Mouse (Mus musculus) midbrain, postnatal 0 days (tissue): ENCODE measurements at regions not wholly inside any gene's neighbourhood (a gene's known extent, or its start where the extent isn't known, plus 50 kb on each side); places are given as distances from the start of the nearest gene placed in this dataset.

Experiments
- ATAC-seq: fragments of 200-750 bp; cut with Nextera tagmentation; 2 replicates; pipeline ENCODE4 v1.8.0; 2017; ENCODE audit warnings: moderate number of reproducible peaks, mild to moderate bottlenecking, moderate TSS enrichment, moderate library complexity; ENCODE audit not compliant: low FRiP score
- DNase-seq: peaks from one replicate; pipeline ENCODE4 v3.0.0-alpha.2; 2015; ENCODE audit warnings: low spot score
- H3K27ac ChIP-seq: fragments of 300-500 bp; sonication (generic); 2 replicates; pipeline ENCODE4 v1.5.1; 2014; ENCODE audit warnings: low read depth, mild to moderate bottlenecking, low read length, mixed read lengths
- H3K27me3 ChIP-seq: fragments of 300-500 bp; sonication (generic); 2 replicates; pipeline ENCODE4 v1.6.1; 2014; ENCODE audit warnings: low read length, control low read depth, mixed read lengths; ENCODE audit not compliant: insufficient read depth
- H3K36me3 ChIP-seq: fragments of 300-500 bp; sonication (generic); 2 replicates; pipeline ENCODE4 v1.6.1; 2014; ENCODE audit warnings: low read length, control low read depth, mixed read lengths; ENCODE audit not compliant: insufficient read depth
- H3K4me1 ChIP-seq: fragments of 300-500 bp; sonication (generic); 2 replicates; pipeline ENCODE4 v1.6.1; 2014; ENCODE audit warnings: mild to moderate bottlenecking, control low read depth, antibody characterized with exemption, low read length, mixed read lengths; ENCODE audit not compliant: insufficient read depth
- H3K4me2 ChIP-seq: fragments of 300-500 bp; sonication (generic); 2 replicates; pipeline ENCODE4 v1.6.1; 2014; ENCODE audit warnings: low read depth, mild to moderate bottlenecking, low read length, mixed read lengths; ENCODE audit not compliant: poor library complexity, severe bottlenecking
- H3K4me3 ChIP-seq: fragments of 300-500 bp; sonication (generic); 2 replicates; pipeline ENCODE4 v1.5.1; 2014; ENCODE audit warnings: low read depth, mild to moderate bottlenecking, low read length, moderate library complexity
- H3K9ac ChIP-seq: fragments of 300-500 bp; sonication (generic); replicated peaks from 2 replicates; pipeline ENCODE4 v1.6.1; 2014; ENCODE audit warnings: mild to moderate bottlenecking, low read length, moderate library complexity, mixed read lengths; ENCODE audit not compliant: poor library complexity, severe bottlenecking
- H3K9me3 ChIP-seq: fragments of 300-500 bp; sonication (generic); 2 replicates; pipeline ENCODE4 v1.6.1; 2016; ENCODE audit warnings: low read length, control low read depth
- CTCF ChIP-seq: IDR thresholded peaks from 2 replicates; pipeline ENCODE4 v1.5.1; 2016; ENCODE audit warnings: antibody characterized with exemption, mild to moderate bottlenecking
- WGBS: fragments of 180-500 bp; shearing (Covaris S2); extraction: QIAGEN DNeasy Blood & Tissue Kit; methylation state at CpG from one replicate; pipeline ENCODE4 v1.1.7; 2014; 5-methylcytosine and 5-hydroxymethylcytosine counted together

GRCm38 (mm10) chr2:123528915-123529314 is 560.9 kb upstream of the Sema6d start:
- no peak for TF ChIP-seq CTCF
- Histone ChIP-seq H3K27ac (no peak overlapping the region), H3K4me2 (no peak overlapping the region), H3K4me1 (no peaks in the 10 kb centered on the region), H3K9ac (no peak overlapping the region), H3K9me3 (no peaks in the 10 kb centered on the region), H3K27me3 (no peaks in the 10 kb centered on the region), H3K4me3 (no peak overlapping the region), H3K36me3 (no peaks in the 10 kb centered on the region)
- 55% methylated on average over 1 of the region's 1 CpGs for WGBS
- DNase-seq: peak; percentile 12
- no peak for ATAC-seq

GRCm38 (mm10) chr2:123532946-123533791 is 556.6 kb upstream of the Sema6d start:
- H3K9me3 ChIP-seq: no peaks in the 10 kb centered on the region
- peak overlapping the region; percentile 16; the same call in 1 of the 2 replicates for H3K4me2 ChIP-seq
- H3K9ac ChIP-seq: no peak overlapping the region
- no peaks in the 10 kb centered on the region for H3K36me3 ChIP-seq
- H3K27me3 ChIP-seq: no peaks in the 10 kb centered on the region
- WGBS: 50% methylated on average over 9 of the region's 9 CpGs
- H3K4me3 ChIP-seq: no peak overlapping the region
- H3K4me1 ChIP-seq: no peaks in the 10 kb centered on the region
- peak; percentile 69 for DNase-seq
- 0 out of 2 replicates have a peak overlapping the region, but pooled peaks have one; percentile 26 for H3K27ac ChIP-seq
- no peak for TF ChIP-seq CTCF
- peak; percentile 54 for ATAC-seq

DNA sequence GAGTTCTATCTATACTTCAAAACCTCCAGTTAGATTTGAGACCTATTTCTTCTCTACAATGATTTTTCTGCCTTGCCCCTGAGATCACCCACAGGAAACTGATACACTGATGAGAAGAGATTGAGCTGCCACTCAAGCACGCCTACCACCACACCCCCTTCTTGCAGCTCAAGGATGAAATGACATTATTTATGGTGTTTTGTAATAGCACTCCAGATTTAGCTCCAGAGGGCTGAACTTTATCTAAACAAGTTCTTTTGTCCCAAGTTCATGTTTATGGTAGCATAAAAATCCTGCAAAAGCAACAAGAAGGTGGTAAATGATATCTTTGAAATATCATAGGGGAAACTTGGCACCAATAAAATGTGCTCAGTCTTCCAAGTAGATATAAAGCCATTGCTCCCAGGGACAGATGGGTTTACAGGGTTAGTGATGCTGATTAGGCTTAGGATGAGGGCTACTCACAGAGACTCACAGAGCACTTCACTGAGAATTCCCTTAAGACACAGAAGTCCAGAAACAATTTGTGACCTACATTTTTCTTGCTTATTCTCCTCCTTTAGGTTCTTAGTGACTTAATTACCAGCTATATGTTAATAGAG is 538.4 kb upstream of the Sema6d start:
- no peak for DNase-seq
- ATAC-seq: no peak
- no peak overlapping the region for H3K27ac ChIP-seq
- no peak for TF ChIP-seq CTCF
- H3K9me3 ChIP-seq: no peaks in the 10 kb centered on the region
- no peaks in the 10 kb centered on the region for H3K36me3 ChIP-seq
- no peak overlapping the region for H3K4me3 ChIP-seq
- no peaks in the 10 kb centered on the region for H3K4me1 ChIP-seq
- H3K9ac ChIP-seq: no peak overlapping the region
- no peaks in the 10 kb centered on the region for H3K27me3 ChIP-seq
- no peak overlapping the region for H3K4me2 ChIP-seq
- 83% methylated on average over 1 of the region's 1 CpGs for WGBS

DNA sequence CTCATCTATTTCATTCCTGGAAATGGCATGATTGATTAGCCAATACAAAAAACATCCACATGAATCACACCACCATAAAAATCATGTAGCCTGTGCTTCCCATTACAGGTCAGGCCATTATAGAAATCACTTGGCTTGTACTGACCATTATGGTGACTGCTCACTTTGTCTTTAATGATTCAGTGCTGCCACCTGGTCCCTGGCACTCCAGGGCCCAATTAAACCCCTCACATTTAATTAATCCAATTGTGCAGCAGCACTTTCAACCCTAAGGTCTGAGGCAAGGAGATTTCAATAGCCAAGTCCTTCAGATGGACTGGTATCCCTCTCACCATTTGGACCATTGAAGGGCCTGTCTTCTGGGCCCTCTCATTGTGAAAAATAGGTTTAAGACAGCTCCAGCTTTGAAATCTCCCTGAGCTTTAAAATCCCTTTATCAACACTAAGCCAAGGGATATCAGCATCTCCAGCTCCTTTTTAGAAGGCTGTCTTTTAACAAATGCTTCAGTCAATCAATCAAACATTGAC is 531.6 kb upstream of the Sema6d start:
- H3K9ac ChIP-seq: no peak overlapping the region
- H3K4me1 ChIP-seq: no peaks in the 10 kb centered on the region
- H3K4me2 ChIP-seq: no peak overlapping the region
- no peaks in the 10 kb centered on the region for H3K36me3 ChIP-seq
- no peak for ATAC-seq
- DNase-seq: peak; percentile 16
- H3K4me3 ChIP-seq: no peak overlapping the region
- no peaks in the 10 kb centered on the region for H3K9me3 ChIP-seq
- no peak for TF ChIP-seq CTCF
- no peak overlapping the region for H3K27ac ChIP-seq
- H3K27me3 ChIP-seq: no peaks in the 10 kb centered on the region
